Mouse (Mus musculus) small intestine, adult 2 months (tissue): ENCODE measurements around the gene Dbndd2.

Experiments
- CTCF ChIP-seq: fragments of 200-500 bp; IDR thresholded peaks from 2 replicates; pipeline ENCODE4 v1.5.1; 2012; ENCODE audit warnings: low read depth, mild to moderate bottlenecking, control low read depth, inconsistent platforms, low read length, moderate library complexity, mixed read lengths; ENCODE audit not compliant: insufficient replicate concordance, insufficient read length; ENCODE audit errors: extremely low read depth
- POLR2A ChIP-seq: fragments of 200-500 bp; IDR thresholded peaks from 2 replicates; pipeline ENCODE4 v1.6.1; 2012; ENCODE audit warnings: low read depth, mild to moderate bottlenecking, control low read depth, inconsistent platforms, low read length, moderate library complexity

DNA sequence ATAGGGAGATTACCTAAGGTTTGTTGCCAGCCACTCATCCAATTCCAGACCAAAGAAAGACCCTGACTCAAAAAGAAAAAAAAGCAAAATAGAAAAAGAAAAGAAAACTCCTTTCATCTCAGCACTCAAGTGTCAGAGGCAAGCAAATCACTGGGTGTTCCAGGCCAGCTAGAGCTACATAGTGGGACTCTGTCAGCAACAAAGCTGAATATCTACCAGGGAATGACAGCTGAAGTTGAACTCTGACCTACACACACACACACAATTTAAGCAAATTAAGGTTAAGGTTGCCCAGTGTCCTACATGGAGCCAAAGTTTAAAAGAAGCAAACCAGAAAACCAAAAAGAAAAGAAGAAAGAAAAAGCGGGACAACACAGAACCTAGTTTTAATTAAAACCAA lies 37.8 kb upstream of the Dbndd2 start:
- TF ChIP-seq CTCF (no peak), POLR2A (no peak)
